Mouse (Mus musculus) adrenal gland, postnatal 36 days (tissue): Measurements from ENCODE around the gene Ctsh. TPM values are rescaled to one million over a fixed set of nuclear protein-coding genes. Genes with fewer than 3 reads are reported as not detected.
A peak's percentile ranks its signal among the peaks of the same experiment; 100 is the strongest.
"Not testable (repeated sequence)": the region's sequence is repeated elsewhere in the genome, so short reads cannot be mapped to it uniquely, and the experiment has no call there.

ENCODE experiments used
- DNase-seq, 2 experiments: peaks; one replicate each; pipeline ENCODE4 v3.0.0; 2021; ENCODE audit warnings: mixed read lengths in 1 of 2
- total RNA-seq, 2 experiments: library from RNA; stranded (reverse); gene quantifications; 2 replicates each; pipeline ENCODE4 v1.2.3; 2021

The Ctsh gene
- total RNA-seq, 2 experiments from 2014 or later, result 128 to 170 TPM

- DNase-seq, result no peak
Observed at GRCm38 (mm10) chr9:90056716-90057115, 2.8 kb downstream of the Ctsh start.

GRCm38 (mm10) chr9:90059828-90060573, 6.0 kb downstream of the Ctsh start:
- peak in 1 of 2 experiments; percentile 33 for DNase-seq

- peak; percentile 73 to 78 for DNase-seq
Observed at GRCm38 (mm10) chr9:90060574-90060875, 6.6 kb downstream of the Ctsh start.

GRCm38 (mm10) chr9:90060932-90061331, 7.0 kb downstream of the Ctsh start:
- not testable (repeated sequence) for DNase-seq

- DNase-seq, result no peak
Observed at GRCm38 (mm10) chr9:90067341-90067740, 13.4 kb downstream of the Ctsh start.

GRCm38 (mm10) chr9:90068786-90069185, 14.8 kb downstream of the Ctsh start:
- no peak for DNase-seq

- peak in 1 of 2 experiments; percentile 34 for DNase-seq
Observed at GRCm38 (mm10) chr9:90069485-90069884, 15.5 kb downstream of the Ctsh start.

GRCm38 (mm10) chr9:90070174-90070573, 16.2 kb downstream of the Ctsh start:
- no peak for DNase-seq

GRCm38 (mm10) chr9:90075336-90075735, 21.4 kb downstream of the Ctsh start:
- no peak for DNase-seq

- DNase-seq, result no peak
Observed at GRCm38 (mm10) chr9:90076131-90076530, 22.2 kb downstream of the Ctsh start.

- DNase-seq, result peak; percentile 81 to 85
Observed at GRCm38 (mm10) chr9:90076849-90077461, 23.0 kb downstream of the Ctsh start.

GRCm38 (mm10) chr9:90081961-90082360, 28.0 kb downstream of the Ctsh start:
- DNase-seq, result not testable (repeated sequence)

- peak in 1 of 2 experiments; percentile 32 for DNase-seq
Observed at GRCm38 (mm10) chr9:90082992-90083391, 29.0 kb downstream of the Ctsh start.

- DNase-seq, result no peak
Observed at GRCm38 (mm10) chr9:90084152-90084551, 30.2 kb downstream of the Ctsh start.

- no peak for DNase-seq
Observed at GRCm38 (mm10) chr9:90084766-90085468, 31.0 kb downstream of the Ctsh start.

GRCm38 (mm10) chr9:90087906-90088485, 34.0 kb downstream of the Ctsh start:
- DNase-seq, result no peak

- DNase-seq, result no peak
Observed at GRCm38 (mm10) chr9:90089339-90090104, 35.6 kb downstream of the Ctsh start.

- DNase-seq, result no peak
Observed at GRCm38 (mm10) chr9:90098934-90099333, 45.0 kb downstream of the Ctsh start.

GRCm38 (mm10) chr9:90100760-90101159, 46.8 kb downstream of the Ctsh start:
- DNase-seq, result no peak

GRCm38 (mm10) chr9:90105462-90105861, 51.5 kb downstream of the Ctsh start:
- no peak for DNase-seq

GRCm38 (mm10) chr9:90106915-90107314, 53.0 kb downstream of the Ctsh start:
- DNase-seq, result no peak

GRCm38 (mm10) chr9:90108272-90108671, 54.3 kb downstream of the Ctsh start:
- DNase-seq, result no peak
